Mouse (Mus musculus) R1 (cell line): ENCODE measurements at regions not wholly inside any gene's neighbourhood (a gene's known extent, or its start where the extent isn't known, plus 50 kb on each side); places are given as distances from the start of the nearest gene placed in this dataset.
A peak's percentile ranks its signal among the peaks of the same experiment; 100 is the strongest.

Experiments
- DNase-seq: peaks from one replicate; pipeline ENCODE4 v3.0.0-alpha.2; 2018; ENCODE audit warnings: low read depth, low spot score

DNA sequence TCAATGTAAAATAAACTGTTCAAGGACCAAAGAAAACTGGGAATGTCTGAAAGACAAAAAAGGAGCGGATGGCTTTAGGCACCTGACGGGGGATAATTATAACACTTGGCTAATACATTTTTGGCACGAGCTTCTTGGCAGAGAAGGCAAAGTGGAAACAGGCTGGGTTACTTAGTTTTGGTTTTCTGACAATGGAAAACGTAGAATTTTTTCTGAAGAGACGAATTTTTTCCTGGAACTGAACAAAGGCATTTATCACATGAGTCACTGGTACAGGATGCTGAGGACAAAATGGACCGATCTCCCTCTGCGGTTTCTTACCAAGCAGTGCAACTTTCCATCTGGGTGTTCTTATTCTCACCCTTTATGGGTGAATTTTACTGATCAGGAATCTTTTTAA is 143.2 kb upstream of the Slit3 start:
- DNase-seq = no peak

DNA sequence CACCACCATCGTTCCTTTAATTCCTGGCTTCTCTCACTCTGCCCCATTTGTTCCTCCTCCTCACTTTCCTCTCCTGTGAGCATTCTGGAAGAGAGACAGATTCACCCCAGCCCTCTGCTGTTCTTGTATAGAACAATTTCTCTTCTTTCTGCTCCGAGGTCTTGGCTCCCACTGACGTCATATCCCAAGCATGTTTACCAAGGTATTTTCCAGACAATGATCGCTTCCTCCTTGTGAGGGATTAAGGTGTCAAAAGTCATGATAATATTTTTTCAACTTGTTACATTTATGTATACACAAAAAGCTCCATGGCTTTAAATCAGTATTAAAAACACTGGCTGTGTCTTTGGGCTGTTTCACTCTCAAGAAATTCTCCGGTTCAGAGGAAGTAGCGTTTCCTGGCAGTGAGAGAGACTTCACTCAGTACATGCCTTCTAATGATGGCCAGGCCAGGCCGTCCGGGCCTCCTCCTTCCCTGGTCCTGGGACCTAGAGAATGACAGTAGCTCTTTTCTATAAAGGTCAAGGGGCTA is 142.4 kb upstream of the Spdl1 start:
- DNase-seq = no peak

DNA sequence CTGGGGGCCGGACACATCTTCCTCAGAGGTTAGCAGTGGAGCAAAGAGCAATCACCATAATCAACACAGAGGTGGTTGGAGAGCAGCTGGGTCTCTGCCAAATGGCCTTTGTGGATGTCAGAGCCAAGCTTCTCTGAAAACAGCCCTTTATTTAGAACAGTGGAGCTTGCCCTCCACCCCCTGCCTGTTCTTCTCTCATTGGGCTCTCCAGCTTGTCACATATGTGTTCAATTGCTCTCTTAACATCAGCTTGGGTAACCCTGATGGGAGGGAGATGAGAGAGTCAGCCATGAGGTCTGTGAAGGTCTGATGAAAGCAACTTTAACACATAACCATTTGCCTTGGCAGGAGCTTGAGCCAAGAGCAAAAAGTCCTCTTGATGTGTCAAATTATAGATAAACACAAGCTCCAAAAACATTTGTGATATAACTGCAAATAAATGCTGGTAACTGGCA is 140.1 kb upstream of the Spdl1 start:
- no peak for DNase-seq

DNA sequence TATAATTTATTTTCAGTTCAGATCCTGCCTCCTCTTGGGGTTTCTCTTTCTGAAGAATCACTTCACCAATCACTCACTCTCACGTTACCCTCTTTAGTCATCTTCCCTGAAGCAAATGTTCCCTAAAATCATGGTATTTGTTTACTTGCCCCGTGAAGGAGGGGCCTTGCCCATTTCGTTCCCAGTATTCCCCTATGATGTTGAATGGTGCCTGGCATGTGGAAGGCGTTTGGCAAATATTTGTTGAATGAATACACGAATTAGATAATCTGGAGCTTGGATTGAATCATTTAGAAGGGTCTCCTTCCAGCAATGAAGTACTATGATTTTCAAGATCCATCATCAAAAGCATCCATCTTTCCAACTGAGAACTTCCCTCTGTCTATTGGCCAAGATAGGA is 139.6 kb upstream of the Spdl1 start:
- DNase-seq = no peak

DNA sequence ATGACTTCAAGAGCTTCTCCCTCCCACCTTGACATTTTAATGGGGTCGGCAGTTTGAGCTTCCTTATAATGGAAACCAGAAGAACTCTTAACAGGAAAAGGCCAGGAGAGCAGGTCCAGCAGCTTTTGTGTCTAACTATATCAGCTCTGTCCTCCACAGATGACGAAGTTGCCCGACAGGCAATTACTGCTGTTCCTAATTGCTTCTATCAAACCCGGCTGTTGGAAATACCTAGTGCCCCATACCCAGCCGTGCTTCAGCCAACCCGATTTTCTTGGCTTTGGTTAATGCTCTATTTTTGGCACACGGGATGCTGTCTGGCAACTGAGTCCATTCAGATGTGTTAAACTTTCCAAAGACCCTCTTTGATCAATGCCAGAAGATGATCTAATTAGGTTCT is 125.8 kb upstream of the Spdl1 start:
- no peak for DNase-seq

DNA sequence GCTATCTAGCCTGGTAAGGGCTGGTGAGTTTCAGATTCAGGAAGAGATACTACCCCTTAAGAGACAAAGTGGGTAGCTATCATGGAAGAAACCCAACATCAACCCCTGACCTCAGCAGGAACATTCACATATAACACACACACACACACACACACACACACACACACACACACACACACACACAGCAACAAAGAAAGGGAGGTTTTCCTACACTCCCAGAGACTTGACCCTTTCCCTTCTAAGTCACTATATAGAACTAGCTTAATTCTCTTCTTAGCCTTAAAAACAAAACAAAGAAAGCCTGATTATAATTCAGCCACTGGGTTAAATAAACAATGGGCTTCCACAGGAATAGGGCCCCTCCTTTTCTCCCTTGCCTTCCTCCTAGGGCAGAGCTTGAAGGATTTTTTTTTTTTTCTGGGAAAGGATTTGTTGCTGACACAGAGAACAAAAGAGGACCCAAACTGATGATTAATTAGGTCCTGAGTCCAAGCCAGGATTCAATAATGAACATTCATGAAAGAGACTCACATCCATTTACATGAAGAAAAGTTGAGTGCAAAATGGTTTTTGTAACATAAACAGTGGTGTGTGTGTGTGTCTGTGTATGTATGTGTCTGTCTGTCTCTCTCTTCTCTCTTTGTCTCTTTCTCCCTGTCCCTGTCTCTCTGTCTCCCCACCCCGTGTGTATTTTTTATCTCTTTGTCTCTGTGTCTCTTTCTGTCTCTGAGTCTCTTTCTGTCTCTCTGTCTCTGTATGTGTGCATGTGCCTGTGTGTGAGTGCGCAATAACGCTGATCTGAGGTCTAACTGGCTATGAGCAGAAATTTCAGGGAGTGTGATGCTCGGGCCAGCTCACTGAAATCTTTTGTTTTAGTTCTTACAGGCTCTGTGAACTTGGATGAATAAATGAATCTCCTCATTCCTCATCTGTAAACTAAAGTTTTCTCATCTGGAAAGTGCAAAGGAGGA is 108.3 kb upstream of the Spdl1 start:
- no peak for DNase-seq

DNA sequence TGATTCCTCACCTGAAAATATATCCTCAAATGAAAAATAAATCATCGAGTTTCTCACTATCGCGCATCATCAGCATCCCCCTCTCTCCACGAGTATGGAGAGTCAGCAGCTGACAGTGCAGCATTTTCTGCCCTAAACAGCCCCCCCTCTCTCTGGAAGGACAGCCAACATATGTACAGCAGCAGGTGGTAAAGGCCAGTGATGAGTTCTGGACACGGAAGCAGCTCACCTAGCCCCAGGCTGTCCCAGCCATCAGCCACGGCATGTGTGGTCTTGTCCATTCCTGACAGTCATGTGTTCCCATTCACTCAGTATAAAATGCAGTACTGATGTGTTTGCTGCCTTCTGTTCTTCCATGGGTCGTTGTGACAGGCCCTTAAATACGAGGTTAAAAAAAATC is 106.7 kb upstream of the Spdl1 start:
- no peak for DNase-seq

DNA sequence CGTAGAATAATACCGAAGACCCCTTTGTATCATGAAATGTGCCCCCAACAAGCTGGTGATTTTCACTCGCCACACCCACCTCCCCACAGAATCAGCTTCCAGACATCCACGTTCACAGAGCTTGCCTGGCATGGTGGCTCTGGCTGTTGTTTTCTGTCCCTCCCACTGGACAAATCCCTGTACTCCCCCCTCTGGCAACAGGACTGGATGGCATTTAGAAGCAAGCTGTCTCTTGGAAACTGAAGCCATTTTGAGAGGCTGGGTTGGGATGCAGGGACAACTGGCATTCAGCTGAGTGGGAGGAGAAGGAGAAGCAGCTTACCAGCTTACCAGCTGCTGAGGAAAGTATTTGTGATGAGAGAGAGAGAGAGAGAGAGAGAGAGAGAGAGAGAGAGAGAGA is 105.6 kb upstream of the Spdl1 start:
- no peak for DNase-seq

DNA sequence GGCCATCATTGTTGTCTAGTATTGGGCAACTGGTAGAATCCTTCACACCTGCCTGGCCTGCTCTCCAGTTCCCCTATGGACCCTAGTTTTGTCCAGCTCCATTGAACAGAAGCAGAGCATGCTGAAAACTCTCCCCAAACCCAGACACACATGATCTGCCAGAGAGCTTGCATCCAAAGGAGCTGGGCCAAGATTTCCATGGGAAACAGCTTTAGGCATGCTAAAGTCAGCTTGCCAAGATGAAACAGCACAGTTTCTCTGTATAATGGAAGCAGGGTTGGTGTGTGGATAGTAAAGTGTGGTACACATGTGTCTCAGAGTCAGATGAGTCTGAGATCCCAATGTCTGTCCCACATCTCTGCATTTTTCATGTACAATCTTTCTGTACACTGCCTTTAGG is 98.8 kb upstream of the Spdl1 start:
- DNase-seq = no peak

DNA sequence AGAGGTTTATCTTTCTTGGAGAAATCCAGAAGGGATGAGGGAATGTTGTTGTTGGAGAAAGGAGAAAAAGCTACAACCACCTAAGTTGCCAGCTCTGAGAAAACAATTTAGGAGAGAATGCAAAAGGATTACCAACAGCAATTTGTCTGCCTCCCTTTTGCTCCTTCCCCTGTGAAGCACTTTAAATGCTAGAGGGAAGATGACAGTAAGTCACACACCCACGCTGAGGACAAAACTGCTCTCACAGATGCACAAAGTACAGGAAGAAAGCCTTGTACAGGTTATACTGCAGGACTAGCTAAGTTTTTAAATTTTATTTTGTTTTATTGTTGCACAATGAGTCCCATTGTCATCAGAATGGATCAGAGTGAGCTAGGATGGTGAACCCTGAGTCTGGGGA is 83.7 kb upstream of the Spdl1 start:
- DNase-seq = no peak

DNA sequence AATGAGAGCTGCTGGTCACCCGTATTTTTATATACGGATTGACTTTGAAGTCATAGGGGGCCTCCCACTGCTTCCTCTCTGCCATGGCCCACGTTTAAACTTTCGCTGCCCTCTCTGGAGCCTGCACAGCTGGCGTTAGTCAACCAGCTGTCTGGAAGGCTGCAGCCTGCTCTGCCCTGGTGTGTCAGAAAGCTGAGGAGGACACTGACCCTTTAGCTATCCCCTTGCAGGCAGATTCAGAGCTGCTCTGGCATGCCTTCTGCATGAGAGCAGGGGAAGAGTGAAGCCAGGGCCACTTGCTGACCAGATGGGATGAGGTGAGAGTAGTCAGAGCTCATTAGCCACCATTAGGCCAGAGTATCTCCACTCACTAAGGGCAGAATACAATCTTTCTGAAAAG is 76.4 kb upstream of the Spdl1 start:
- no peak for DNase-seq

DNA sequence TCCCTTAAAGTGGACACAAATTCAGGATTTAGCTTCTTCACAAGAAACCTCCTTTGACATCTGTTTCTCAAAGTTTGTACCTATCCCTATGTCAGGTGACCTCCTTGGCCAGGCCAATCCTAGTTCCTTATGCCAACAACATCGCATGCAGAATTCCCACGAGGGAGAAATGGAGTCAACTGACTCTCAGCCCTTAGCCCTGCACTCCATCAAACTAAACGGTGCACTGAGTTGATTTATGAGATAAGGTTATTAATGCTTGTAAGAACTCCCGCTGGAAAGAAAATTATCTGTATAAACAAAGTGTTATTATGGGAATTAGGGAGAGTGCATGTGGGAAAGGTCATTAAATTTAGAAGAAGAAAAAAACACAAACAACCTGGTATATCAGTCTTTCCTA is 70.8 kb upstream of the Spdl1 start:
- DNase-seq = no peak

DNA sequence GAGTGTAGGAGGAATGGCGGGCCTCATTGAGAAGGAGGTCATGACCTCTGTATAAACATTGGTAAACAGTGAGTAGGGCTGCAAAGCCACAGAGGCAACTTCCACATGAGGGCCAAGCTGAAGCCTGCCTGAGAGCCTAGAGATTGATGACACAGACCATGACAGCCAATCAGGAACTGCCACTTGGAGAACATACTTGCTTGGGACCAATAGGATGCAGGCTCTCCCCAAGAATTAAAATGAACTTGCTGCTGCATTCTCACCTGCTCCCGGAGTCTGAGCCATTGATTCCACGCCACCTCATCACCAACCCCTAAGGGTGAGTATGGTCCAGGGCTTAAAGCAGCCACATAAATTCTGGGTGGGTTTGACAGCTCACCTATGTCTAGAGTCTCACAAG is 66.0 kb upstream of the Spdl1 start:
- peak; percentile 75 for DNase-seq

DNA sequence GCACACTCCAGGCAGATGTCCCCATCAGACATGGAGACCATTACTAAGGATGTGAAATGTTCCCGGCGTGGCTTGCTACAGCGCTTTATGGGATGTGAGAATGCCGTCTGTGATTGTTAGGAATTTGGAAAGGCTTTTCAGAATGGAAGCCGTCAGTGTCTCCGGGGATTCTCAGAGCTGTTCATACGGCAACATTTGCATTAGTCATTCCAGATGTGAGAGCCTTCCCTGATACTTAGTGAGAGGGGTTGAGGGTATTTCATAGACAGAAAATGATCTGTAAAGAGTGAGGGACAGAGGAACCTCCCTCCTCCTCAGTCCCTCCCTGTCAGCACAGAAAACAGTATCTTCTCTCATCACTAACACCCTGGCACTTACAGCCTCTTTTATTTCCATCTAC is 62.2 kb upstream of the Spdl1 start:
- DNase-seq = no peak

DNA sequence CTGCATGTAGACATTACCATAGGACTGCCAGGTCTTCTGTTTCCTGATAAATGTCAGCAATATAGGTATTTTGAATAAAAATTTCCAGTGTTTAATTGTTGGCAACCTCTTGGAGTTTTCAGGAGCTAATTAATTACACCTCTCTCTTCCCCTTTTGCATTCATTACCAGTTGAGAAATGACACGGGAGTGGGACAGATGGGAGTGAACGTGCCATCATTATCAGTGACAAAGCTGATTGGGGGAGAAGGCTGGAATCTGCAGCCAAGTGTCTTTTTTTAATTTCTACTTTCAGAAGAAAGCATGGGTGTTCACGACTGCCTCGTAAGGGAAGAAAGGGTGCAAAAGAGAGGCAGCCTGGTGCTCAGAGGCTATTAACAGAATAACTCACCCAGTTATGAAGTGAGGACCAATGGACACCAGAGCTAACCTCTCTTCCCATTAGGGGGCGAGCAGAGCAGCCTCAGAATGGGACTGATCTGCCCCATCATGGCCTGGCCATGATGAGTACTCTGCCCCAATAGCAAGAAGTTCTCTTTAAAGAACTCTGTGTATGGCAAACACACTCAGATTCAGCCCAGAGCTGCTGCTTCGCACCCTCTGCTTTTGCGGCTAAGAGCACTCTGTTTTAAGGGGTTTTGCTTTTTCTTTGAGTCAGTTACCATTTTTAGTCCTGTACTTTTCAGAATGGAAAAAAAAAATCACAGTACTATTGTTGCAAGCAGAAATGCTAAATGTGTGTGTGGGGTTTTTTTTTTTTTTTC is 55.1 kb upstream of the Spdl1 start:
- no peak for DNase-seq

DNA sequence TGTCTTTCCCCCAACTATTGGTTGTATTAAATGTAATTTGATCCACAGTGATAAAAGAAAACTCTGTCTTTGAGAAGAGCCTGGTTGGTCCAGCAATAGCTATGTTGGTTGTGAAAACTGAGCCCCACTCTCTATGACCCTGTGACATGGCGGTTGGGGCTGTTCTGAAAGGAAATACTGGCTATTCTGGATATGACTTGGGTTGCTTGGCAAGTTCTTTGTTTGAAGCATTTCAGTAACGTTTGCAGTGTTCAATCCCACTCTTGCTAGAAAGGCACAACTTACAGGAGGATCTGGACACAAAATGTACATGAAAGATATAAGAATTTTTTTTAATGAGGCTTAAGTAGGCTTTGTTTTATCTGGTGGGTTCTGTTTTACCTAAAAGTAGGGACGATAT is 54.1 kb upstream of the Spdl1 start:
- DNase-seq = no peak
